Mouse (Mus musculus): ENCODE results near the gene Il1r1.

Gene Il1r1

GRCm38 (mm10) chr1:40362784-40363183, 137.9 kb downstream of the Il1r1 start:
- no peak for DNase-seq (ENCODE audit: low read depth, low spot score)
